Mouse (Mus musculus) R1 (cell line): ENCODE measurements around the gene Mtfr1l.

Experiments
- DNase-seq: peaks from one replicate; pipeline ENCODE4 v3.0.0-alpha.2; 2018; ENCODE audit warnings: low read depth, low spot score

Mtfr1l gene

GRCm38 (mm10) chr4:134534932-134535786, at the start of gene Mtfr1l:
Gene Mtfr1l (minus strand): TSS chr4:134535387.
- DNase-seq, result peak; percentile 98

GRCm38 (mm10) chr4:134583513-134583912, 48.3 kb upstream of the Mtfr1l start:
- DNase-seq, result no peak

- no peak for DNase-seq
Measured at GRCm38 (mm10) chr4:134581365-134581764, 46.2 kb upstream of the Mtfr1l start.

GRCm38 (mm10) chr4:134580351-134581148, 45.4 kb upstream of the Mtfr1l start:
- no peak for DNase-seq

GRCm38 (mm10) chr4:134579620-134580019, 44.4 kb upstream of the Mtfr1l start:
- DNase-seq, result no peak

GRCm38 (mm10) chr4:134579212-134579611, 44.0 kb upstream of the Mtfr1l start:
- DNase-seq, result no peak

GRCm38 (mm10) chr4:134578407-134578806, 43.2 kb upstream of the Mtfr1l start:
- DNase-seq, result no peak

GRCm38 (mm10) chr4:134577281-134577680, 42.1 kb upstream of the Mtfr1l start:
- no peak for DNase-seq

- DNase-seq, result no peak
Measured at GRCm38 (mm10) chr4:134575486-134575885, 40.3 kb upstream of the Mtfr1l start.

GRCm38 (mm10) chr4:134572449-134573300, 37.5 kb upstream of the Mtfr1l start:
- DNase-seq, result no peak

- DNase-seq, result no peak
Measured at GRCm38 (mm10) chr4:134570704-134571451, 35.7 kb upstream of the Mtfr1l start.

- no peak for DNase-seq
Measured at GRCm38 (mm10) chr4:134569831-134570230, 34.6 kb upstream of the Mtfr1l start.

- peak; percentile 70 for DNase-seq
Measured at GRCm38 (mm10) chr4:134569205-134569604, 34.0 kb upstream of the Mtfr1l start.

- peak; percentile 34 for DNase-seq
Measured at GRCm38 (mm10) chr4:134567377-134568226, 32.4 kb upstream of the Mtfr1l start.

GRCm38 (mm10) chr4:134564093-134564492, 28.9 kb upstream of the Mtfr1l start:
- DNase-seq, result no peak

- DNase-seq, result no peak
Measured at GRCm38 (mm10) chr4:134563624-134564023, 28.4 kb upstream of the Mtfr1l start.

- no peak for DNase-seq
Measured at GRCm38 (mm10) chr4:134562014-134562413, 26.8 kb upstream of the Mtfr1l start.

- no peak for DNase-seq
Measured at GRCm38 (mm10) chr4:134560699-134561098, 25.5 kb upstream of the Mtfr1l start.

GRCm38 (mm10) chr4:134559154-134559553, 24.0 kb upstream of the Mtfr1l start:
- no peak for DNase-seq

GRCm38 (mm10) chr4:134558570-134559113, 23.5 kb upstream of the Mtfr1l start:
- no peak for DNase-seq
